Comparison of ENCODE assay signal across 12 mouse cellular contexts in the genomic region with DNA sequence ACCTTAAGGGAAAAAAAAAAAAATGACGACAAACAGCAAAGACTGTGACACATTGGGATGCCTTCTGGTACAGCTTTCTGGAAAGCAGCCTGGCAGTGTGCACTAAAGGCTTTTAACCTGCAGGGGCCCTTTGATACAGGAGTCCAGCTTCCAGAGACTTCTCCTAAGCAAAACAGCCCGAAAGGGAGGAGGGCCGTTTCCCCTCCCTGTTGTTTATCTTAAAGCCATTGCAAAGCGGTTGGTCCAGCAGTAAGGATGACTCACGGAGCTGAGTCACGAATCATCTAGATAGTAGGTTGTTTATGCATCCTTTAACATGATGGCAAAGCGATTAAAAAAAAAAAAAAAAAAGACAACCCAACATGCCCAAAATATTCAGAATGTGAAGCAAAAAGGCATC.
A peak's percentile ranks its signal among the peaks of the same experiment; 100 is the strongest.
DNase-seq lines count a peak whose midpoint lies in the region; ATAC-seq and TF ChIP-seq lines count a peak whose summit lies in the region.
"Had no signal": no experiment of that assay in that cellular context is flagged by ENCODE, and none has a peak within 500 bp of the region (broad histone marks: within the 10 kb centered on the region; RNA-seq: fewer than 3 reads in every experiment).

No protein-coding gene starts in this region.

- peak; percentile 67 for ATAC-seq in heart, embryonic 13.5 days (ENCODE audit: extremely low read depth, insufficient number of reproducible peaks, low FRiP score, low TSS enrichment)
- ATAC-seq in liver, postnatal 0 days = peak; percentile 69
- ATAC-seq in granulocyte monocyte progenitor cell, adult 5-6 weeks (replicated peaks; ENCODE audit: poor library complexity, severe bottlenecking) = no peak

- H3K9me3 ChIP-seq in heart, embryonic 13.5 days = no peaks in the 10 kb centered on the region
- H3K9me3 ChIP-seq in liver, postnatal 0 days (ENCODE audit: low read length) = no peaks in the 10 kb centered on the region

- DNase-seq in heart, adult 11 months = no peak
- peak; percentile 75 for DNase-seq in ZHBTc4 (ENCODE audit: low read depth, low spot score)
- DNase-seq in liver, postnatal 0 days = no peak
- DNase-seq in thymus, postnatal 25 days = no peak
- DNase-seq in natural killer cell, adult 2 months (ENCODE audit: low spot score in 2 of 2) = no peak
- DNase-seq: heart, adult 18-20 months; kidney, postnatal 36 days; retina, postnatal 1 day; thymus, postnatal 36 days had no signal

- H3K4me3 ChIP-seq in heart, embryonic 13.5 days = no peak overlapping the region
- H3K4me3 ChIP-seq in C2C12 (ENCODE audit: insufficient read depth, poor library complexity, severe bottlenecking) = no peak overlapping the region
- H3K4me3 ChIP-seq in liver, postnatal 0 days (ENCODE audit: low read depth, low read length) = no peak overlapping the region

- H3K9ac ChIP-seq in heart, embryonic 13.5 days = no peak overlapping the region
- H3K9ac ChIP-seq in liver, postnatal 0 days (replicated peaks) = no peak overlapping the region

- H3K27me3 ChIP-seq in heart, embryonic 13.5 days (replicated peaks) = no peaks in the 10 kb centered on the region
- H3K27me3 ChIP-seq in C2C12 (ENCODE audit: control insufficient read depth, insufficient read depth, insufficient read length) = no peaks in the 10 kb centered on the region
- no peaks in the 10 kb centered on the region for H3K27me3 ChIP-seq in liver, postnatal 0 days (ENCODE audit: insufficient read depth, low read length)

- peak; percentile 82 for TF ChIP-seq EP300 in liver, postnatal 0 days (IDR thresholded peaks at IDR 0.05; ENCODE audit: low read depth)

- no peaks in the 10 kb centered on the region for H3K36me3 ChIP-seq in heart, embryonic 13.5 days
- no peaks in the 10 kb centered on the region for H3K36me3 ChIP-seq in C2C12 (ENCODE audit: control insufficient read depth, insufficient read depth)
- no peaks in the 10 kb centered on the region for H3K36me3 ChIP-seq in liver, postnatal 0 days (replicated peaks; ENCODE audit: insufficient read depth, low read length)

- 26% methylated on average over 7 of the region's 7 CpGs for WGBS in heart, embryonic 13.5 days
- WGBS in liver, postnatal 0 days (ENCODE audit: insufficient replicate concordance) = 43% methylated on average over 7 of the region's 7 CpGs

- H3K79me2 ChIP-seq in C2C12 (ENCODE audit: control insufficient read depth, insufficient read depth) = no peaks in the 10 kb centered on the region

- H3K27ac ChIP-seq in heart, embryonic 13.5 days (replicated peaks) = no peak overlapping the region
- H3K27ac ChIP-seq in liver, postnatal 0 days (ENCODE audit: low read depth) = no peak overlapping the region; the same call in 1 of the 2 replicates

- no peak overlapping the region for H3K4me2 ChIP-seq in heart, embryonic 13.5 days
- H3K4me2 ChIP-seq in liver, postnatal 0 days (ENCODE audit: low read depth, low read length) = no peak overlapping the region

- TF ChIP-seq CTCF in C2C12 (IDR thresholded peaks at IDR 0.05; ENCODE audit: control insufficient read depth, insufficient read depth, insufficient read length) = no peak
- peak; percentile 30; the same call in 1 of the 2 replicates for TF ChIP-seq CTCF in liver, postnatal 0 days (IDR thresholded peaks at IDR 0.05; ENCODE audit: low read depth)

- no peak overlapping the region for H3ac ChIP-seq in C2C12 (ENCODE audit: control insufficient read depth, insufficient read length, low read depth)

- H3K4me1 ChIP-seq in heart, embryonic 13.5 days = 0 out of 2 replicates have a peak, but pooled peaks cover 3% of the 10 kb centered on the region
- no peaks in the 10 kb centered on the region for H3K4me1 ChIP-seq in liver, postnatal 0 days (ENCODE audit: insufficient read depth)

- no peaks in the 10 kb centered on the region for H3K79me3 ChIP-seq in C2C12 (ENCODE audit: low read depth)

TF ChIP-seq in C2C12, 6 proteins besides CTCF, POLR2A, EP300 and RAD21:
- TF ChIP-seq USF1 (IDR thresholded peaks at IDR 0.05; ENCODE audit: low read depth) (no peak), FOSL1 (IDR thresholded peaks at IDR 0.05; ENCODE audit: insufficient read depth, low read length, poor library complexity, severe bottlenecking) (peak; percentile 56)
